Mouse (Mus musculus) olfactory bulb, adult 2 months (tissue): Measurements from ENCODE around the gene Limd1.
"Not testable (repeated sequence)": the region's sequence is repeated elsewhere in the genome, so short reads cannot be mapped to it uniquely, and the experiment has no call there.

Experiments
- CTCF ChIP-seq: fragments of 200-500 bp; IDR thresholded peaks from 2 replicates; pipeline ENCODE4 v1.5.1; 2012; ENCODE audit warnings: low read depth, mild to moderate bottlenecking, low read length, moderate library complexity; ENCODE audit not compliant: insufficient read depth
- POLR2A ChIP-seq: fragments of 200-500 bp; IDR thresholded peaks from 2 replicates; pipeline ENCODE4 v1.6.1; 2012; ENCODE audit warnings: mild to moderate bottlenecking, low read depth, low read length, moderate library complexity; ENCODE audit not compliant: insufficient read depth

- not testable (repeated sequence) for TF ChIP-seq POLR2A, CTCF
Measured at GRCm38 (mm10) chr9:123447101-123447500, 31.4 kb upstream of the Limd1 start.
